Mouse (Mus musculus) stomach, embryonic 14.5 days (tissue): ENCODE measurements around the gene Psmb3. TPM values are rescaled to one million over a fixed set of nuclear protein-coding genes. Genes with fewer than 3 reads are reported as not detected.
"Not testable (repeated sequence)": the region's sequence is repeated elsewhere in the genome, so short reads cannot be mapped to it uniquely, and the experiment has no call there.

Experiments
- ATAC-seq: fragments of 200-750 bp; cut with Nextera tagmentation; 2 replicates; pipeline ENCODE4 v1.8.0; 2017; ENCODE audit warnings: low read depth, moderate TSS enrichment; ENCODE audit not compliant: insufficient number of reproducible peaks, insufficient read depth, low FRiP score
- H3K27ac ChIP-seq: fragments of 300-500 bp; sonication (generic); 2 replicates; pipeline ENCODE4 v1.5.1; 2014; ENCODE audit warnings: mild to moderate bottlenecking, low read length, moderate library complexity, mixed read lengths
- H3K27me3 ChIP-seq: fragments of 300-500 bp; sonication (generic); 2 replicates; pipeline ENCODE4 v1.6.1; 2014; ENCODE audit warnings: low read length, control low read depth, mixed read lengths; ENCODE audit not compliant: control insufficient read depth, insufficient read depth
- H3K36me3 ChIP-seq: fragments of 300-500 bp; sonication (generic); 2 replicates; pipeline ENCODE4 v1.6.1; 2014; ENCODE audit warnings: mild to moderate bottlenecking, control low read depth, low read length, moderate library complexity, mixed read lengths; ENCODE audit not compliant: control insufficient read depth, insufficient read depth
- H3K4me1 ChIP-seq: fragments of 300-500 bp; sonication (generic); 2 replicates; pipeline ENCODE4 v1.6.1; 2014; ENCODE audit warnings: low read length, control low read depth, mixed read lengths; ENCODE audit not compliant: control insufficient read depth, insufficient read depth
- H3K4me2 ChIP-seq: fragments of 300-500 bp; sonication (generic); replicated peaks from 2 replicates; pipeline ENCODE4 v1.6.1; 2014; ENCODE audit warnings: low read depth, low read length, control low read depth
- H3K4me3 ChIP-seq: fragments of 300-500 bp; sonication (generic); 2 replicates; pipeline ENCODE4 v1.5.1; 2014; ENCODE audit warnings: low read depth, low read length, control low read depth
- H3K9ac ChIP-seq: fragments of 300-500 bp; sonication (generic); replicated peaks from 2 replicates; pipeline ENCODE4 v1.6.1; 2014; ENCODE audit warnings: low read depth, mild to moderate bottlenecking, control low read depth, low read length, moderate library complexity, mixed read lengths
- H3K9me3 ChIP-seq: fragments of 300-500 bp; sonication (generic); 2 replicates; pipeline ENCODE4 v1.6.1; 2016; ENCODE audit warnings: low read depth, low read length, control low read depth; ENCODE audit not compliant: control insufficient read depth
- WGBS: fragments of 180-500 bp; shearing (Covaris S2); extraction: QIAGEN DNeasy Blood & Tissue Kit; methylation state at CpG from one replicate; pipeline ENCODE4 v1.1.7; 2014; 5-methylcytosine and 5-hydroxymethylcytosine counted together
- polyA plus RNA-seq: library from polyadenylated mRNA; unstranded; fragments of >200 nt; fragmentation: Nextera tagmentation; extraction: Ambion mirVana; gene quantifications from 2 replicates; pipeline ENCODE4 v1.2.1, GENCODE M21; 2014

Psmb3 gene
- polyA plus RNA-seq, 1 experiment from 2014 or later = 454 TPM

DNA sequence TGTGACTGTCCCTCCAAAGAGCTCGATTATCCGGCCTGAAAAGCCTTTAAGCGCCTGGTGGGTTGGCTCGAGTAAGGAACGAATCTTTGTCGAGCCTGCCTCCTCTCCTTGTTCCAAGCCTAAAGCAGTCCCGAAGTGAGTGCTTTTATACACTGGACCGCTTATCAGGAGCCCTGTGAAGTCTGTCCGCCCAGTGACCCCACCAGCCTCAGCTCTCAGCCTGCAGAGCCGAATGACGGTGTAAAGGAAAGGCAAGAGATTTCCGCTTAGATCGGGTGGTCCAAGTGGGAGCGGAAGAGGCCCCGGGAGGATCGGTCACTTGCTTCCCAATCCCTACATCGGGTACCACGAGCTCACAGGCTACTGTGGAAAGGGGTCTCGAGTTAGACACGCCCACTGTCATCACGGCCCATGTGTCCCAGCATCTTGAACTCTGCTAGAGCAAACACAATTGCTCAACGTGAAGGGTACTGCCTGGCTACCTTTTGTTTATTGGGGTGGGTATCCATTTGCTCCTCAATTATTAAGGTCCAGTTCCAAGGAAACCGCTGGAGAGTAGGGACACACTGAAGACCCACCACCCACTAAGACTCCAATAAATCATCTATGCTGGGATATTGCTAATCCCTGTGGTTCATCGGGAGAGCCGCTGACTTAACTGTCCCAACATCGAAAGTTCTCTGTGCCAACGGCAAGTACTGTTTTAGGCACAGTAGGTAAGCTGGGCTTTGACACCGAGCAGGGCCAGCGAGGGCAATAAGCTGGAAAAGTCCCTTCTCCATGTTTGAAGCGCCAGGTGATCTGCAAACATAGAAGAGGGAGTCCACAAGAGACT is 2.2 kb upstream of the Psmb3 start:
- peaks cover 36% of the 10 kb centered on the region for H3K4me1 ChIP-seq
- peak overlapping the region; percentile 99 for H3K27ac ChIP-seq
- no peak for ATAC-seq
- H3K4me2 ChIP-seq = peak overlapping the region; percentile 93
- H3K4me3 ChIP-seq = peak overlapping the region; percentile 89
- no peaks in the 10 kb centered on the region for H3K27me3 ChIP-seq
- H3K9me3 ChIP-seq = no peaks in the 10 kb centered on the region
- peaks cover under 1% of the 10 kb centered on the region; the same call in 1 of the 2 replicates for H3K36me3 ChIP-seq
- peak overlapping the region; percentile 96 for H3K9ac ChIP-seq
- WGBS = 12% methylated on average over 30 of the region's 30 CpGs

DNA sequence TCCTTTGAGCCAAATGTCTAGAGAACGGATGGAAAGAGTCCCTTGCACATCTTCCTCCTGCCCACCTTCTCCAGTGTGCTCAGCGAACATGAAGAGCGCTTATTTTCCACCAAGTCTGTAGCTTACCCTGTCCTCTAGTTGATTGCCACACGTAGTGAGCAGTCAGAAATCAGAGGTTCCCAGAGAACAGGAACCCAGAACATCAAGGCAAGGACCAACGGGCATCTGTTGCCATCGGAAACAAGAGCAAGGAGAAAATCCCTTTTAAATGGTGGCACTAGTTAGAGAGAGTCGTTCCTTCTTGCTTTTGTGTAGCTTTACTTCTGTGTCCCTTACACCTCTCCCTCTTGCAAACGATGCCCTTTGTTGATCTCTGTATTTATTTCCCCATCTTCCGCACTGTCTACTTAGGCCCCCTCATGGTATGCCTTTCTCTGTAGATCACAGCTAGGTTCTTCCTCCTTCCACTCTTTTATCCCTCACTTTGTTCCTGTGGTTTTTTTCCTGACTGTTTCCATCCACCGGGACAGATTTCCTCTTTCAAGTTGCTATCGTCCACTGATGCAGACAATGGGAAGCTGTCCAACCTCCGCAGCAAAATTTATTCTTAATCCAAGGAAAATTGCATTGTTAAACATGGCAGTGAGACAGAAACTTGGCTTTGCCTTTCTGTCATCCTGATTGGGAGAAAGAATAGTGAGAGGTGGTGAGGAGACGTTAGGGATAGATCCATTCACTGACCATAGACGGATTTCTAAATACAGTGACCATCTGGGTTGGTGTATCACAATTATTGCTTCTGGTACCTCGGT is 1.4 kb upstream of the Psmb3 start:
- WGBS = 50% methylated on average over 15 of the region's 15 CpGs
- peak overlapping the region; percentile 93 for H3K4me2 ChIP-seq
- ATAC-seq = no peak
- H3K27ac ChIP-seq = peak overlapping the region; percentile 70; the same call in 1 of the 2 replicates
- H3K36me3 ChIP-seq = peaks cover 9% of the 10 kb centered on the region
- no peaks in the 10 kb centered on the region for H3K9me3 ChIP-seq
- peak overlapping the region; percentile 74 for H3K4me3 ChIP-seq
- 0 out of 2 replicates have a peak overlapping the region, but pooled peaks have one; percentile 34 for H3K9ac ChIP-seq
- H3K27me3 ChIP-seq = no peaks in the 10 kb centered on the region
- peaks cover 29% of the 10 kb centered on the region for H3K4me1 ChIP-seq

- Histone ChIP-seq H3K27ac (peak overlapping the region; percentile 70), H3K9me3 (no peaks in the 10 kb centered on the region), H3K4me3 (peak overlapping the region; percentile 74), H3K4me2 (peak overlapping the region; percentile 93), H3K36me3 (peaks cover 12% of the 10 kb centered on the region), H3K4me1 (peaks cover 24% of the 10 kb centered on the region), H3K27me3 (no peaks in the 10 kb centered on the region), H3K9ac (peak overlapping the region; percentile 34; the same call in 1 of the 2 replicates)
- ATAC-seq = no peak
- WGBS = 1% methylated on average over 24 of the region's 24 CpGs
These were observed 830 bp upstream of the Psmb3 start for GRCm38 (mm10) chr11:97702393-97702745.

- H3K4me2 ChIP-seq, H3K4me1 ChIP-seq, H3K4me3 ChIP-seq, H3K9ac ChIP-seq, ATAC-seq, H3K27me3 ChIP-seq, H3K27ac ChIP-seq, H3K9me3 ChIP-seq: not testable (repeated sequence)
- H3K36me3 ChIP-seq = peaks cover 30% of the 10 kb centered on the region
- WGBS = 82% methylated on average over 2 of the region's 2 CpGs
These were observed 6.9 kb downstream of the Psmb3 start for GRCm38 (mm10) chr11:97710067-97710466.

DNA sequence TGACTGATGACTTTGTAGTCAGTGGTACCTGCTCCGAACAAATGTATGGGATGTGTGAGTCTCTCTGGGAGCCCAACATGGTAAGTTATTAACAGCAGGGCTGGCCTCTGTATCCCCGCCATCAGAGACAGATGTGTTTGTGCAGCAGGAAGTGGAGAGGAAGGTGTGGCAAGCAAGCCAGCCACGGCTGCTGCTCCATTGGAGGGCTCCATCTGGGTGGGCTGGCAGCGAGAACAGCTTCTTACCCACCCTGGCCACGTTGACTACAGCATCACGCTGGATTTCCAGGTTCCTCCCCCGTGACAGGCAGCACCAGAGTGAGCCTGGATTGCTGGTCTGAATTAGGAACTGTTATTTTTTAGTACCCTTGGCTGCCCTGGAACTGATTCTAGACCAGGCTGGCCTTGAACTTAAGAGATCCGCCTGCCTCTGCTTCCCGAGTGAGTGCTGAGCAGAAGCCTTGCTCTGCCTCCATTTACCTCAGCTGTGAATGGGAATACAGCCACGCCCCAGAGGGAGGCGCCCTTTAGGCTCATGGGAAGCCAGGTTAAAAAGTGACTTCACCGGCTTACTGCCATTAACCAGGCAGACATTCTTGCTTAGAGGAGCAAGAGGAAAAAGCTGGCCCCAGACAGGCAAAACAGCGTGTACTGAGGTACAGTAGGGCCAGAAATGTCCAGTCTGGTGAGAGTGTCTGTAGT is 8.2 kb downstream of the Psmb3 start:
- Histone ChIP-seq H3K4me3 (no peak overlapping the region), H3K9ac (no peak overlapping the region), H3K36me3 (peaks cover 26% of the 10 kb centered on the region), H3K27me3 (no peaks in the 10 kb centered on the region), H3K9me3 (no peaks in the 10 kb centered on the region), H3K27ac (no peak overlapping the region), H3K4me2 (no peak overlapping the region), H3K4me1 (no peaks in the 10 kb centered on the region)
- ATAC-seq = no peak
- WGBS = 80% methylated on average over 13 of the region's 13 CpGs

DNA sequence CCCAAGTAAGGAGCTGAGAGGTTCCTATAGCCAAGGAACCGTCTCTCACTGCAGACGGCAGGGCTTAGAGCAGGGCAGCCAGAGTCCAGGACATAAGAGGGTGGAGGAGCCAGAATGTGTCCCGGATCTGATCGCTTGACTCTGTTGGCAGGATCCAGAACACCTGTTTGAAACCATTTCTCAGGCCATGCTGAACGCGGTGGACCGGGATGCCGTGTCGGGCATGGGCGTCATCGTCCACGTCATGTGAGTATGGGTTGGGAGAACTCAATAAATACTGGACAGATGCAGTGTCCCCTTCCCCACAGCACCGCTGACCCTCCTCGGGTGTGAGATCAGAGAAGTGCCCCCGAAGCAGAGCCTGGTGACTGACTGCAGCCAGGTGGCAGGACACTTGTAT is 9.1 kb downstream of the Psmb3 start:
- 87% methylated on average over 15 of the region's 15 CpGs for WGBS
- Histone ChIP-seq H3K4me1 (no peaks in the 10 kb centered on the region), H3K9ac (no peak overlapping the region), H3K27me3 (no peaks in the 10 kb centered on the region), H3K4me2 (no peak overlapping the region), H3K36me3 (peaks cover 18% of the 10 kb centered on the region; the same call in 1 of the 2 replicates), H3K4me3 (no peak overlapping the region), H3K9me3 (no peaks in the 10 kb centered on the region), H3K27ac (no peak overlapping the region)
- no peak for ATAC-seq

- WGBS = 83% methylated on average over 8 of the region's 8 CpGs
These were observed 10.7 kb downstream of the Psmb3 start for GRCm38 (mm10) chr11:97713896-97714295.

GRCm38 (mm10) chr11:97714356-97714755 is 11.2 kb downstream of the Psmb3 start:
- H3K27me3 ChIP-seq = no peaks in the 10 kb centered on the region
- no peak for ATAC-seq
- no peaks in the 10 kb centered on the region for H3K4me1 ChIP-seq
- no peak overlapping the region for H3K4me2 ChIP-seq
- H3K9me3 ChIP-seq = no peaks in the 10 kb centered on the region
- H3K36me3 ChIP-seq = peaks cover 26% of the 10 kb centered on the region
- no peak overlapping the region for H3K9ac ChIP-seq
- WGBS = 88% methylated on average over 3 of the region's 3 CpGs
- H3K4me3 ChIP-seq = no peak overlapping the region
- H3K27ac ChIP-seq = no peak overlapping the region

More at GRCm38 (mm10) chr11:97713896-97714295, 10.7 kb downstream of the Psmb3 start:
- H3K9me3 ChIP-seq = no peaks in the 10 kb centered on the region
- H3K27ac ChIP-seq = no peak overlapping the region
- no peak overlapping the region for H3K4me3 ChIP-seq
- peaks cover 26% of the 10 kb centered on the region for H3K36me3 ChIP-seq
- no peak overlapping the region for H3K4me2 ChIP-seq
- no peak for ATAC-seq
- H3K9ac ChIP-seq = no peak overlapping the region
- H3K27me3 ChIP-seq = no peaks in the 10 kb centered on the region
- no peaks in the 10 kb centered on the region for H3K4me1 ChIP-seq
